Mouse (Mus musculus) hindbrain, embryonic 15.5 days (tissue): Measurements from ENCODE around the gene Slc25a12. TPM values are rescaled to one million over a fixed set of nuclear protein-coding genes. Genes with fewer than 3 reads are reported as not detected.

Experiments used
- ATAC-seq: fragments of 200-750 bp; cut with Nextera tagmentation; 2 replicates; pipeline ENCODE4 v1.8.0; 2017; ENCODE audit warnings: low read depth, moderate number of reproducible peaks, moderate TSS enrichment; ENCODE audit not compliant: low FRiP score
- H3K27ac ChIP-seq: fragments of 300-500 bp; sonication (generic); replicated peaks from 2 replicates; pipeline ENCODE4 v1.5.1; 2015; ENCODE audit warnings: mild to moderate bottlenecking, inconsistent platforms
- H3K27me3 ChIP-seq: fragments of 300-500 bp; sonication (generic); 2 replicates; pipeline ENCODE4 v1.6.1; 2015; ENCODE audit warnings: control low read depth, inconsistent platforms
- H3K36me3 ChIP-seq: fragments of 300-500 bp; sonication (generic); 2 replicates; pipeline ENCODE4 v1.6.1; 2015; ENCODE audit warnings: control low read depth, inconsistent platforms
- H3K4me1 ChIP-seq: fragments of 300-500 bp; sonication (generic); replicated peaks from 2 replicates; pipeline ENCODE4 v1.6.1; 2015; ENCODE audit warnings: control low read depth, inconsistent platforms
- H3K4me2 ChIP-seq: fragments of 300-500 bp; sonication (generic); 2 replicates; pipeline ENCODE4 v1.6.1; 2015; ENCODE audit warnings: moderate library complexity, mild to moderate bottlenecking, inconsistent platforms
- H3K4me3 ChIP-seq: fragments of 300-500 bp; sonication (generic); 2 replicates; pipeline ENCODE4 v1.5.1; 2015; ENCODE audit warnings: mild to moderate bottlenecking, inconsistent platforms
- H3K9ac ChIP-seq: fragments of 300-500 bp; sonication (generic); 2 replicates; pipeline ENCODE4 v1.6.1; 2015; ENCODE audit warnings: inconsistent platforms
- H3K9me3 ChIP-seq: fragments of 300-500 bp; sonication (generic); 2 replicates; pipeline ENCODE4 v1.6.1; 2016; ENCODE audit warnings: control low read depth, inconsistent platforms
- WGBS: fragments of 180-500 bp; shearing (Covaris S2); methylation state at CpG from one replicate; pipeline ENCODE4 v1.1.7; 2015; 5-methylcytosine and 5-hydroxymethylcytosine counted together
- polyA plus RNA-seq: library from polyadenylated mRNA; unstranded; fragments of >200 nt; fragmentation: Nextera tagmentation; extraction: Ambion mirVana; gene quantifications from 2 replicates; pipeline ENCODE4 v1.2.1, GENCODE M21; 2015

The Slc25a12 gene
- polyA plus RNA-seq, 1 experiment from 2014 or later = 112 TPM

DNA sequence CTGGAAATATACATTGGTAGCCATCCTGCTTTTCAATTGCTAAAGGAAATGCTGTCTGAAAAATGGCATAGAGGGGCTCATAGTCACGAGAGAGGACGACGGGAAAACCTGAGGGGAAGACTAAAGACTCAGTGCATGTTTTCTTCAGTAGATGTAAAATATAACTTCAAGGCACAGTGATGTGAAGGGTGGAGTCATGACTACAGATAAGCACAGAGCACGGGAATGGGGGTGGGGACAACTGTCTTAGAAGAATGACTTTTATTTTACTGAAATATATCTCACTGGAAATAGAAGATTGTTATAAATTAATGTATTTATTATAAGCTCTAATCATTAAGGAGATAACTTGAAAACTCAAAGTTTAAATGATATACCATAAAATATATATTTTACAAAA, 97.5 kb downstream of the Slc25a12 start:
- H3K9me3 ChIP-seq = no peaks in the 10 kb centered on the region
- H3K9ac ChIP-seq = no peak overlapping the region
- no peak for ATAC-seq
- peaks cover 20% of the 10 kb centered on the region for H3K36me3 ChIP-seq
- no peaks in the 10 kb centered on the region for H3K4me1 ChIP-seq
- H3K27ac ChIP-seq = no peak overlapping the region
- no peak overlapping the region for H3K4me2 ChIP-seq
- 77% methylated on average over 4 of the region's 4 CpGs for WGBS
- H3K27me3 ChIP-seq = no peaks in the 10 kb centered on the region
- no peak overlapping the region for H3K4me3 ChIP-seq

DNA sequence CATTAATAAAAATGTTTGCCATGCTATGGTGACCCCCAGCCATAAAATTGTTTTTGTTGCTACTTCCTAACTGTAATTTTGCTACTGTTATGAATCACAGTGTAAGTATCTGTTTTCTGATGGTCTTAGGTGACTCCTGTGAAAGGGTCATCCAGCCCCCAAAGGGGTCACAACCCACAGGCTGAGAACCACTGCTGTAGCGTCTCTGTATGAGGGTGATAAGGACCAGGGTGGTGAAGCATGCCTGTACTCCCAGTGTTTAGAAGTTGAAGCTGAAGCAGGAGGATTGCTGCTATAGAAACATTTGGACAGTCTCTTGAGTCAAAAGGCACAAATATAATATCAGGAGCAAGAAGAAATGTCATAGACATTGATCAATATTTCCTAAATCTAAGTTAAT, 98.2 kb downstream of the Slc25a12 start:
- no peaks in the 10 kb centered on the region for H3K4me1 ChIP-seq
- H3K27me3 ChIP-seq = no peaks in the 10 kb centered on the region
- no peak overlapping the region for H3K27ac ChIP-seq
- no peak overlapping the region for H3K9ac ChIP-seq
- peaks cover 22% of the 10 kb centered on the region for H3K36me3 ChIP-seq
- no peak for ATAC-seq
- no peak overlapping the region for H3K4me2 ChIP-seq
- no peak overlapping the region for H3K4me3 ChIP-seq
- WGBS = 79% methylated on average over 1 of the region's 1 CpGs
- H3K9me3 ChIP-seq = no peaks in the 10 kb centered on the region

GRCm38 (mm10) chr2:71268691-71269090, 98.9 kb downstream of the Slc25a12 start:
- WGBS = 95% methylated on average over 8 of the region's 8 CpGs
- H3K9ac ChIP-seq = no peak overlapping the region

DNA sequence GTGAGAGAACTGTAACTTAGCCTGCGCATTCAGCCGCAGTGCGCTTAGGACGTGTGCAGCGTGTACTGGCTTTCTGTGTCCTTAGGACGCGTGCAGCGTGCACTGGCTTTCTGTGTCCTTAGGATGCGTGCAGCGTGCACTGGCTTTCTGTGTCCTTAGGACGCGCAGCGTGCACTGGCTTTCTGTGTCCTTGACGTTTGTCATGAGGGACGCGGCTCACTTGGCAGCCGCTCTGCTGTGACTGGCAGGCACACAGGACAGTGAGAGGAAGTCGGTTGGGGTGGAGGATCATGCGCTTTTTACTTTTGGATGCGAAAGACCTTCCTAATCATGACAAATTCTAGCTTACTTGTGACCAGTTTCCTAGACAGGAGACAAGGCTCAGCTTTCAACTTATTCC, 103.0 kb downstream of the Slc25a12 start:
- H3K36me3 ChIP-seq = peaks cover 47% of the 10 kb centered on the region
- H3K4me3 ChIP-seq = no peak overlapping the region
- H3K4me2 ChIP-seq = no peak overlapping the region
- H3K27ac ChIP-seq = no peak overlapping the region
- H3K4me1 ChIP-seq = no peaks in the 10 kb centered on the region
- 88% methylated on average over 20 of the region's 20 CpGs for WGBS
- H3K9me3 ChIP-seq = no peaks in the 10 kb centered on the region
- H3K9ac ChIP-seq = no peak overlapping the region
- ATAC-seq = no peak
- no peaks in the 10 kb centered on the region for H3K27me3 ChIP-seq

More at GRCm38 (mm10) chr2:71268691-71269090, 98.9 kb downstream of the Slc25a12 start:
- no peak overlapping the region for H3K27ac ChIP-seq
- ATAC-seq = no peak
- no peaks in the 10 kb centered on the region for H3K4me1 ChIP-seq
- H3K4me2 ChIP-seq = no peak overlapping the region
- peaks cover 22% of the 10 kb centered on the region for H3K36me3 ChIP-seq
- H3K27me3 ChIP-seq = no peaks in the 10 kb centered on the region
- no peak overlapping the region for H3K4me3 ChIP-seq
- no peaks in the 10 kb centered on the region for H3K9me3 ChIP-seq

- H3K4me3 ChIP-seq = no peak overlapping the region
- no peak overlapping the region for H3K9ac ChIP-seq
- 91% methylated on average over 7 of the region's 7 CpGs for WGBS
- H3K4me1 ChIP-seq = no peaks in the 10 kb centered on the region
- H3K27me3 ChIP-seq = no peaks in the 10 kb centered on the region
- H3K4me2 ChIP-seq = no peak overlapping the region
- no peak overlapping the region for H3K27ac ChIP-seq
- H3K36me3 ChIP-seq = peaks cover 66% of the 10 kb centered on the region
- no peak for ATAC-seq
- H3K9me3 ChIP-seq = no peaks in the 10 kb centered on the region
Observed at GRCm38 (mm10) chr2:71256581-71256980, 111.0 kb downstream of the Slc25a12 start.

GRCm38 (mm10) chr2:71254836-71255235, 112.7 kb downstream of the Slc25a12 start:
- H3K9me3 ChIP-seq = no peaks in the 10 kb centered on the region
- peaks cover 69% of the 10 kb centered on the region for H3K36me3 ChIP-seq
- H3K4me2 ChIP-seq = no peak overlapping the region
- no peaks in the 10 kb centered on the region for H3K27me3 ChIP-seq
- H3K27ac ChIP-seq = no peak overlapping the region
- H3K4me1 ChIP-seq = no peaks in the 10 kb centered on the region
- H3K4me3 ChIP-seq = no peak overlapping the region
- 84% methylated on average over 4 of the region's 4 CpGs for WGBS
- H3K9ac ChIP-seq = no peak overlapping the region
- ATAC-seq = no peak

DNA sequence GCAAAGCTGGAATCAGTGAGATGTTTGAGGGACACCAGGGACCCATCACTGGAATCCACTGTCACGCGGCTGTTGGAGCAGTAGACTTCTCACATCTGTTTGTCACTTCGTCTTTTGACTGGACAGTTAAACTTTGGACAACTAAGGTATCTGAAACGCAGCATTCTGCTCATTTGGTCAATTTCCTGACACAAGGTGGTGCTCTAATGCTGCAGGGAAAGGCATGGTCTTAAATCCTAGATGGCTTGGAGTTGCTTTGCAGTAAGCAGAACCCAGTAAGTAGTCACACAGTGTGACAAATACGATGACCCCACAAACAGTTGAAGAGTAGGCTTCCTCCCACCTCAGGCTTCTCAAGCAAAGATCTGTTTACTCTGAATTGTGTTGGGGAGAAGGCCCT, 116.7 kb downstream of the Slc25a12 start:
- no peak overlapping the region for H3K9ac ChIP-seq
- 81% methylated on average over 5 of the region's 5 CpGs for WGBS
- peaks cover 3% of the 10 kb centered on the region; the same call in 1 of the 2 replicates for H3K4me1 ChIP-seq
- H3K27me3 ChIP-seq = no peaks in the 10 kb centered on the region
- ATAC-seq = no peak
- H3K4me2 ChIP-seq = no peak overlapping the region
- H3K9me3 ChIP-seq = no peaks in the 10 kb centered on the region
- no peak overlapping the region for H3K4me3 ChIP-seq
- peaks cover 53% of the 10 kb centered on the region for H3K36me3 ChIP-seq
- no peak overlapping the region for H3K27ac ChIP-seq

- Histone ChIP-seq H3K9me3 (no peaks in the 10 kb centered on the region), H3K4me2 (no peak overlapping the region), H3K27ac (no peak overlapping the region), H3K9ac (no peak overlapping the region), H3K4me3 (no peak overlapping the region), H3K27me3 (no peaks in the 10 kb centered on the region), H3K4me1 (peaks cover 25% of the 10 kb centered on the region), H3K36me3 (peaks cover 46% of the 10 kb centered on the region)
- no peak for ATAC-seq
- 87% methylated on average over 3 of the region's 3 CpGs for WGBS
Observed at GRCm38 (mm10) chr2:71248071-71248470, 119.5 kb downstream of the Slc25a12 start.

- H3K4me1 ChIP-seq = peaks cover 26% of the 10 kb centered on the region
- H3K9me3 ChIP-seq = no peaks in the 10 kb centered on the region
- H3K36me3 ChIP-seq = peaks cover 34% of the 10 kb centered on the region
- ATAC-seq = no peak
- H3K27me3 ChIP-seq = no peaks in the 10 kb centered on the region
- WGBS = 64% methylated on average over 5 of the region's 5 CpGs
- 0 out of 2 replicates have a peak overlapping the region, but pooled peaks have one; percentile 3 for H3K27ac ChIP-seq
- no peak overlapping the region for H3K4me3 ChIP-seq
- no peak overlapping the region for H3K9ac ChIP-seq
- no peak overlapping the region for H3K4me2 ChIP-seq
Observed at GRCm38 (mm10) chr2:71246096-71246495, 121.5 kb downstream of the Slc25a12 start.

DNA sequence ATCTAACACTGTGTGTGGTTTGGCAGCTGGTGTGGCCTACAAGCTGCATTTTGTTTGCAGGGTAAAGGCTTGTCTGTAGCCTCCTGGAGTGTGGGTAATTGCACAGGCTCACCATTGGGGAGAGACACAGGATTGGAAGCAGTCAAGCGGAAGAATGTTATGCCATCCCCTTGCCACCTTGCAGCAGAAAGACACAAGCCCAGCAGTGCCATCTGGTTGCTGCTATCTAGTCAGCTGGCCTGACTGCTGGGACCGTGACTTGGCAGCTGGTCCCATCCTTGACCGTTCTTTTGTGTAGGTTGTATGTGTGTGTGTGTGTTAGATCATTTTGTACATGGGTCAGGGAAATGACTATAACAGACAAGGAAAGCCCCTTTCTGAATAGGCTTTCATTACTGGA, 122.1 kb downstream of the Slc25a12 start:
- no peaks in the 10 kb centered on the region for H3K27me3 ChIP-seq
- peaks cover 26% of the 10 kb centered on the region for H3K4me1 ChIP-seq
- H3K27ac ChIP-seq = peak overlapping the region; percentile 65
- H3K4me3 ChIP-seq = no peak overlapping the region
- H3K36me3 ChIP-seq = peaks cover 31% of the 10 kb centered on the region
- no peak overlapping the region for H3K9ac ChIP-seq
- ATAC-seq = peak; percentile 90
- H3K4me2 ChIP-seq = no peak overlapping the region
- WGBS = 26% methylated on average over 3 of the region's 3 CpGs
- H3K9me3 ChIP-seq = no peaks in the 10 kb centered on the region

GRCm38 (mm10) chr2:71244807-71245206, 122.7 kb downstream of the Slc25a12 start:
- H3K36me3 ChIP-seq = peaks cover 30% of the 10 kb centered on the region
- no peaks in the 10 kb centered on the region for H3K9me3 ChIP-seq
- H3K9ac ChIP-seq = no peak overlapping the region
- H3K27me3 ChIP-seq = no peaks in the 10 kb centered on the region
- ATAC-seq = no peak
- H3K4me3 ChIP-seq = no peak overlapping the region
- no peak overlapping the region for H3K4me2 ChIP-seq
- peak overlapping the region; percentile 65 for H3K27ac ChIP-seq
- 41% methylated on average over 7 of the region's 7 CpGs for WGBS
- peaks cover 26% of the 10 kb centered on the region for H3K4me1 ChIP-seq

DNA sequence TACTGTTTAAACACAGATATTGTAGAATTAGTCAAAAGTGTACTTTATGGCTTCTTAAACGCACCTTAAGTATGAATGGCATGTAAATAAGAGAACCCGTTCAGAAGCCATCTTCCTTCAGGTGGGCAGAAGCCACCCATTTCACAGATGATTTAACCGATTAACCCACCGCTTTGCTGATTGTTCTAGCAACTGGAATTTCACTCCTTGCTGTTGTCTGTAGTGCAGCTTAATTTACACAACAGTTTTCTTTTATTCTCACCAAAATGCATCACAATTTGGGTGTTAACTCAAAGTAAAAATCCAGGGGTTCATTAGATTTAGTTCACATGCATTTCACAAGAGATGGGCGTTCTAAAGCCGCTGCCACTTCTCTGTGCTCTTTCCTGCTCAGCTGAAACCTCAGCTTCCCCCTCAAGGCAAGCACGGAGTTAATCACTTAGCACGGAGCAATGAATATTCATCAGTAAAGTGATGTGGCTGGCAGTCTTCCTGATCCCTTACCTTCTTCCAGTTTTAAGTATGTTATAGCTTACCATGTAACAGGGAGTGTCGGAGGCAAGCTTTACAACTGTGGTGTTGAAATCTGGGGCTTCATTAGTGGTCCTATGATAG, 124.4 kb downstream of the Slc25a12 start:
- Histone ChIP-seq H3K36me3 (peaks cover 23% of the 10 kb centered on the region), H3K4me3 (no peak overlapping the region), H3K27me3 (no peaks in the 10 kb centered on the region), H3K9ac (no peak overlapping the region), H3K4me1 (peaks cover 26% of the 10 kb centered on the region), H3K27ac (no peak overlapping the region), H3K4me2 (no peak overlapping the region), H3K9me3 (no peaks in the 10 kb centered on the region)
- WGBS = 48% methylated on average over 9 of the region's 9 CpGs
- no peak for ATAC-seq

GRCm38 (mm10) chr2:71242180-71242579, 125.4 kb downstream of the Slc25a12 start:
- Histone ChIP-seq H3K27me3 (no peaks in the 10 kb centered on the region), H3K9me3 (no peaks in the 10 kb centered on the region), H3K27ac (no peak overlapping the region), H3K36me3 (peaks cover 24% of the 10 kb centered on the region), H3K4me1 (peaks cover 26% of the 10 kb centered on the region), H3K4me2 (no peak overlapping the region), H3K4me3 (no peak overlapping the region), H3K9ac (no peak overlapping the region)
- WGBS = 82% methylated on average over 3 of the region's 3 CpGs
- ATAC-seq = no peak
